10 mouse cellular contexts compared by ENCODE assay signal in the genomic region with DNA sequence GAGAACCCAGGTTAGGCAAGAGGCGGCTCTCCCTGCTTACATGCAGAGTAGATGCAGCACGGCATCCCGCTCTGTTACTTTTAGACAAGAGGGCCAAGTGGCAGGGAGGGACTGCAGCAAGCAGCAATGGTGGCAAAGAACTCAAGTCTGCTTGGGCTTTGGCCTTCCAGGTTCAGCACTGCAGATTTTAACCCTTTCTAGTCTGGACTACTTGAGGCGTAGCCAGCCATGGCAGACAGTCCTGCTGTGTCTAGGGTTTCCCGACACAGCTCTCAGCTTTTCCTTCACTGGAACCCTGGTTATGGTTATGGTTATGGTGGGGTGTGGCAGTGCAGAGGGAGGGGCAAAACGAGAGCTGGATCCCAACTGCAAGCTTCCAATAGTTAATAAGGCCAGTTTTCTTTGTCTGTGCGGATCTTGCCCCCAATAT. TPM values are rescaled to one million over a fixed set of nuclear protein-coding genes. Genes with fewer than 3 reads are reported as not detected.
A peak's percentile ranks its signal among the peaks of the same experiment; 100 is the strongest.
DNase-seq lines count a peak whose midpoint lies in the region; ATAC-seq and TF ChIP-seq lines count a peak whose summit lies in the region.
"Had no signal": no experiment of that assay in that cellular context is flagged by ENCODE, and none has a peak within 500 bp of the region (broad histone marks: within the 10 kb centered on the region; RNA-seq: fewer than 3 reads in every experiment).

No protein-coding gene starts in this region.

- DNase-seq in cerebellum, adult 9-10 months = peak; percentile 65
- no peak for DNase-seq in cerebellum, adult 11 months
- DNase-seq in liver = no peak
- no peak for DNase-seq in hindbrain, postnatal 0 days (ENCODE audit: low spot score)
- DNase-seq in kidney, adult 9 months = no peak
- no peak for DNase-seq in gastrocnemius, adult 8-10 months (ENCODE audit: low spot score in 2 of 2)

- H3K4me1 ChIP-seq in liver, embryonic 12.5 days = peaks cover 53% of the 10 kb centered on the region
- peaks cover 26% of the 10 kb centered on the region for H3K4me1 ChIP-seq in hindbrain, postnatal 0 days (ENCODE audit: insufficient read depth, low read length)
- peaks cover 60% of the 10 kb centered on the region for H3K4me1 ChIP-seq in neural tube, embryonic 13.5 days (replicated peaks)

- WGBS in liver, embryonic 12.5 days (ENCODE audit: insufficient replicate concordance) = 86% methylated on average over 7 of the region's 7 CpGs
- 64% methylated on average over 7 of the region's 7 CpGs for WGBS in hindbrain, postnatal 0 days
- 82% methylated on average over 7 of the region's 7 CpGs for WGBS in neural tube, embryonic 13.5 days

- H3K27me3 ChIP-seq in liver, embryonic 12.5 days (replicated peaks) = no peaks in the 10 kb centered on the region
- no peaks in the 10 kb centered on the region for H3K27me3 ChIP-seq in hindbrain, postnatal 0 days (ENCODE audit: insufficient read depth, low read length)
- H3K27me3 ChIP-seq in neural tube, embryonic 13.5 days = no peaks in the 10 kb centered on the region

- H3K9ac ChIP-seq in liver, embryonic 12.5 days = no peak overlapping the region
- H3K9ac ChIP-seq in hindbrain, postnatal 0 days (replicated peaks; ENCODE audit: low read length) = peak overlapping the region; percentile 28; the same call in 1 of the 2 replicates
- peak overlapping the region; percentile 88 for H3K9ac ChIP-seq in neural tube, embryonic 13.5 days

- no peak for ATAC-seq in liver, embryonic 12.5 days
- no peak for ATAC-seq in hindbrain, postnatal 0 days
- no peak for ATAC-seq in neural tube, embryonic 13.5 days (ENCODE audit: low read depth)

- H3K27ac ChIP-seq in liver, embryonic 12.5 days = no peak overlapping the region
- peak overlapping the region; percentile 54 for H3K27ac ChIP-seq in hindbrain, postnatal 0 days
- H3K27ac ChIP-seq in neural tube, embryonic 13.5 days (replicated peaks) = 0 out of 2 replicates have a peak overlapping the region, but pooled peaks have one; percentile 23

- peaks cover 67% of the 10 kb centered on the region for H3K36me3 ChIP-seq in liver, embryonic 12.5 days
- H3K36me3 ChIP-seq in hindbrain, postnatal 0 days (ENCODE audit: insufficient read depth, low read length) = peaks cover 32% of the 10 kb centered on the region
- peaks cover 52% of the 10 kb centered on the region for H3K36me3 ChIP-seq in neural tube, embryonic 13.5 days

- H3K9me3 ChIP-seq in liver, embryonic 12.5 days (replicated peaks) = no peaks in the 10 kb centered on the region
- H3K9me3 ChIP-seq in hindbrain, postnatal 0 days (ENCODE audit: low read length) = no peaks in the 10 kb centered on the region
- H3K9me3 ChIP-seq in neural tube, embryonic 13.5 days = no peaks in the 10 kb centered on the region

- peak overlapping the region; percentile 20; the same call in 1 of the 2 replicates for H3K4me2 ChIP-seq in liver, embryonic 12.5 days
- peak overlapping the region; percentile 40 for H3K4me2 ChIP-seq in hindbrain, postnatal 0 days (ENCODE audit: low read depth, low read length)
- H3K4me2 ChIP-seq in neural tube, embryonic 13.5 days = peak overlapping the region; percentile 98

- TF ChIP-seq CTCF in hindbrain, postnatal 0 days (IDR thresholded peaks at IDR 0.05; ENCODE audit: low read depth) = no peak

- H3K4me3 ChIP-seq in liver, embryonic 12.5 days = no peak overlapping the region
- 0 out of 2 replicates have a peak overlapping the region, but pooled peaks have one; percentile 11 for H3K4me3 ChIP-seq in hindbrain, postnatal 0 days (ENCODE audit: low read length)
- H3K4me3 ChIP-seq in neural tube, embryonic 13.5 days = peak overlapping the region; percentile 61

RNA-seq across cellular contexts. Expression of a gene that starts 3.7 kb away (rescaled TPM):
- polyA plus RNA-seq in liver, embryonic 12.5 days (2016; fragmentation: Nextera tagmentation; extraction: Ambion mirVana) = 91.2 and 94.4 TPM in 2 replicates
- 1,865 and 2,018 TPM in 2 replicates for total RNA-seq in hindbrain, postnatal 0 days (2014; rRNA removed)
- polyA plus RNA-seq in hindbrain, postnatal 0 days (2015; fragmentation: Nextera tagmentation; extraction: Ambion mirVana) = 435 and 441 TPM in 2 replicates
- polyA plus RNA-seq in neural tube, embryonic 13.5 days (2015; fragmentation: Nextera tagmentation; extraction: Ambion mirVana) = 275 and 297 TPM in 2 replicates
- total RNA-seq in gastrocnemius, adult 8-10 months (2022) = 100 to 1,000 TPM; 386 to 534 (median 424) TPM

RNA-seq across cellular contexts. Expression of a gene that starts 13.9 kb away (rescaled TPM):
- 0.86 and 1.5 TPM in 2 replicates for polyA plus RNA-seq in liver, embryonic 12.5 days (2016; fragmentation: Nextera tagmentation; extraction: Ambion mirVana)
- total RNA-seq in hindbrain, postnatal 0 days (2014; rRNA removed) = 0.18 and 0.21 TPM in 2 replicates
- 0.05 TPM in 2 replicates for polyA plus RNA-seq in hindbrain, postnatal 0 days (2015; fragmentation: Nextera tagmentation; extraction: Ambion mirVana)
- 3.1 and 3.6 TPM in 2 replicates for polyA plus RNA-seq in neural tube, embryonic 13.5 days (2015; fragmentation: Nextera tagmentation; extraction: Ambion mirVana)
- under 1 TPM; 0.62 to 0.97 (median 0.93) TPM for total RNA-seq in gastrocnemius, adult 8-10 months (2022)

RNA-seq across cellular contexts. Expression of a gene that starts 24.3 kb away (rescaled TPM):
- 0.41 and 0.75 TPM in 2 replicates for polyA plus RNA-seq in liver, embryonic 12.5 days (2016; fragmentation: Nextera tagmentation; extraction: Ambion mirVana)
- 106 and 118 TPM in 2 replicates for total RNA-seq in hindbrain, postnatal 0 days (2014; rRNA removed)
- 138 and 139 TPM in 2 replicates for polyA plus RNA-seq in hindbrain, postnatal 0 days (2015; fragmentation: Nextera tagmentation; extraction: Ambion mirVana)
- 76.2 and 82.4 TPM in 2 replicates for polyA plus RNA-seq in neural tube, embryonic 13.5 days (2015; fragmentation: Nextera tagmentation; extraction: Ambion mirVana)
- total RNA-seq in gastrocnemius, adult 8-10 months (2022) = under 1 TPM; 0.24 to 0.76 (median 0.41) TPM
- total RNA-seq: neutrophil, adult 5-6 weeks had no signal

RNA-seq across cellular contexts. Expression of a gene that starts 28.6 kb away (rescaled TPM):
- polyA plus RNA-seq in liver, embryonic 12.5 days (2016; fragmentation: Nextera tagmentation; extraction: Ambion mirVana) = 0.80 and 1.7 TPM in 2 replicates
- total RNA-seq in hindbrain, postnatal 0 days (2014; rRNA removed) = 4.1 TPM in 1 of 2 replicates, not detected in the other
- polyA plus RNA-seq in hindbrain, postnatal 0 days (2015; fragmentation: Nextera tagmentation; extraction: Ambion mirVana) = 0.62 and 4.7 TPM in 2 replicates
- polyA plus RNA-seq in neural tube, embryonic 13.5 days (2015; fragmentation: Nextera tagmentation; extraction: Ambion mirVana) = 15.4 and 24.1 TPM in 2 replicates
- under 1 TPM in 1 of 4 experiments, not detected in 3; 0.36 TPM for total RNA-seq in gastrocnemius, adult 8-10 months (2022)
- total RNA-seq: liver, adult 2 months; neutrophil, adult 5-6 weeks had no signal

RNA-seq across cellular contexts. Expression of a gene that starts 39.3 kb away (rescaled TPM):
- polyA plus RNA-seq in liver, embryonic 12.5 days (2016; fragmentation: Nextera tagmentation; extraction: Ambion mirVana) = 0.05 and 0.08 TPM in 2 replicates
- 22.7 and 24.3 TPM in 2 replicates for total RNA-seq in hindbrain, postnatal 0 days (2014; rRNA removed)
- 40.9 and 41.2 TPM in 2 replicates for polyA plus RNA-seq in hindbrain, postnatal 0 days (2015; fragmentation: Nextera tagmentation; extraction: Ambion mirVana)
- polyA plus RNA-seq in neural tube, embryonic 13.5 days (2015; fragmentation: Nextera tagmentation; extraction: Ambion mirVana) = 37.6 and 39.7 TPM in 2 replicates
- under 1 TPM in 1 of 4 experiments, not detected in 3; 0.07 TPM for total RNA-seq in gastrocnemius, adult 8-10 months (2022)
- total RNA-seq: liver, adult 2 months; neutrophil, adult 5-6 weeks had no signal
- polyA plus RNA-seq: liver, adult 2 months had no signal

Comparison
In these comparisons a context has a peak if more than half of its experiments do, and no peak if none do; other contexts are left out.
1. H3K4me2 ChIP-seq: peak in every context shown above with its lines; median percentile 98 in neural tube, embryonic 13.5 days; 40 in hindbrain, postnatal 0 days; 20 in liver, embryonic 12.5 days.
2. RNA of a gene that starts 24.3 kb away (polyA plus RNA-seq): 138 to 139 TPM in hindbrain, postnatal 0 days and 76.2 to 82.4 TPM in neural tube, embryonic 13.5 days; 0.41 to 0.75 TPM in liver, embryonic 12.5 days; every median in the first group is over 10 times any median in the second.